Mouse (Mus musculus) granulocyte monocyte progenitor cell, adult 5-6 weeks (primary cell): Measurements from ENCODE around the gene Kbtbd4. TPM values are rescaled to one million over a fixed set of nuclear protein-coding genes. Genes with fewer than 3 reads are reported as not detected.

ENCODE experiments used
- ATAC-seq: replicated peaks from 2 replicates; pipeline ENCODE4 v1.8.0; 2016; ENCODE audit warnings: mild to moderate bottlenecking, moderate TSS enrichment, inconsistent platforms; ENCODE audit not compliant: poor library complexity, severe bottlenecking
- total RNA-seq, 2 experiments: library from RNA; stranded (forward) in 1 of 2; stranded (reverse) in 1 of 2; fragments of 200-712, 200-1000 nt in 1 of 2; fragments of >200 nt in 1 of 2; fragmentation: Nextera tagmentation in 1 of 2; gene quantifications; 2 replicates each; pipeline ENCODE4 v1.2.3; 2014 to 2017

Gene Kbtbd4
- total RNA-seq, 2 experiments from 2014 or later: 14.4 to 26.1 TPM

- peak; percentile 80 for ATAC-seq
These were observed 1.1 kb upstream of the Kbtbd4 start for GRCm38 (mm10) chr2:90903398-90903797.

DNA sequence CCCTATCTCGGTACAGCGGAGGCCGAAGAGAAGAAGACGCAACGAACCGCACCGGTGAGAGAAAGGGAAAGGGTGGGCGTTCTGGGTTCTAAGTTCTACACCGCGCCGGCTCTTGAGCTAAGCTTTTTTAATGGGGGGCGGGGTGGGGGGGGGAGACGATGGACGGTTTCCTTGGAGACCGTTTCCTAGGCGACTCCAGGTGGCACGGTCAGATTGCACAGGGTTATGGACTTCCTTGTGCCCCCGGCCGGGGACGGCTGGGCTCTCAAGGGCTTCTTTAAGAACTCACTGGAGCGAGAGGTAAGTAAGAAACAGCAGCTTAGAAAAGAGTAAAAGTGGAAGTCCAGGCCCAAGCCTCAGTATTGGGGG, 300 bp downstream of the Kbtbd4 start:
- ATAC-seq: peak; percentile 34; the same call in 1 of the 2 replicates

- no peak for ATAC-seq
These were observed 2.2 kb downstream of the Kbtbd4 start for GRCm38 (mm10) chr2:90906721-90907120.

- no peak for ATAC-seq
These were observed 6.3 kb downstream of the Kbtbd4 start for GRCm38 (mm10) chr2:90910861-90911260.

GRCm38 (mm10) chr2:90911668-90912067, 7.1 kb downstream of the Kbtbd4 start:
- ATAC-seq: no peak

DNA sequence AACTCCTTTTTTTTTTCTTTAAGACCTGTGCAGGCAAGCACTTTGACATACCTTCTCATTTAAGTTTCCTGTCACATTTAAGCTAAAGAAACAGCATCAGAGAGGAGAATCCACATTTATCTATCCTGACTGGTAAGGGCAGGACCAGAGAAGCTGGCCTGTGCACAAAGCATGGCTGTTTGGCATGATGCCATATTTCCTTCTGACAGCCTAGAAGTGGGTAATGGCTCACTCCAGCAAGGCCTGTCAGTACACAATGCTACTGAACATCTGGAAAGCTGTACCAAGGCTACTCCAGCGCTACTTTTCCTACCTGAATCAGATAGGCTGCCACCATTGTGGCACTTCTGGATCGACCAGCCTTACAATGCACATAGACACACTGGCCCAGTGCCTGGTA, 9.1 kb downstream of the Kbtbd4 start:
- no peak for ATAC-seq

DNA sequence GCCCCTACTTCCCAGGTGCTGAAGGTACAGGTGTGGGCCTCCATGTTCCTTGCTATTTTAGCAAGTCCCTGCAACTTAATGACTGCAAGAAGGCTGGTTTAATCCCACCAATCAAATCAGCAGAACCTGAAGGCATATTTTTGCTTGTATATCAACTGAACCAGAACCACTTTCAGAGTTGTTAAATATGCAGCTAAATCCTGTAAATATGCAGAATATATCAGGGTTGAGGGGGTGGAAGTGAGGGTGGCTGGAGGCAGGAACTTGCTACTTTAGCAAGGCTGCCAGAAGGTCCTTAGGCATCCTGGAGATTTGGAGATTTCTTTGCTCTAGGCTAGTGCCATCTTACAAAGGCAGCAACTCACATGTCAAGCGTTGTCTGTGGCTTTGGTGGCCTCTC, 11.0 kb downstream of the Kbtbd4 start:
- no peak for ATAC-seq

DNA sequence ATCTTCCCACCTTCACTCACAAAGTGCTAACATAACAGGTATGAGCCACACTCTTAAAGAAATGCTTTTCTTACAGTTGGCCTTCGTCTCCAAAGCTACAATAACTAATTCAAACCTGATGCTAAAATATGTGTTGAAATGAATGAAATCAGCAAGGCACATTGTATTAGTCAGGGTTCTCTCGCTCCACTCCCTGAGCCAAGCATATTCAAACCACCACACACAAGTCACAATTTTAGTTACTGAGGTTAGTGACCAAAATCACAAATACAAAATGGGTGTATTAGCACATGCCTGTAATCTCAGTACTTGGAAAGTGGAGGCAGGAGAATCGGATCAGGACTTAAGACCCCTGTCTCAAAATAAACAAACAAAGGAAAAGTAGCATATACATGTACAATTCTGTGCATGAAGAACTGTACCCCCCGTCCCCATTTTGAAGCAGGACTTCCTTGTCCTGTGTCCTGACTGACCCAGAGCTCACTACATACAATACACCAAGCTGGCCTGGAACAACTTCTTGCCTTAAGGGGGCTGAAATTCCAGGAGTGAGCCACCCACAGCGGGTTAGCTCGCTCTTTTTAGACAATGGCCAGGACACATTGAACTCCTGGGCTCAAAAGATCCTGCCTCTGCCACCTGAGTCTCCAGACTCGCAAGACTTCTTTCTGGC, 12.2 kb downstream of the Kbtbd4 start:
- 0 out of 2 replicates have a peak, but pooled peaks have one; percentile 17 for ATAC-seq

DNA sequence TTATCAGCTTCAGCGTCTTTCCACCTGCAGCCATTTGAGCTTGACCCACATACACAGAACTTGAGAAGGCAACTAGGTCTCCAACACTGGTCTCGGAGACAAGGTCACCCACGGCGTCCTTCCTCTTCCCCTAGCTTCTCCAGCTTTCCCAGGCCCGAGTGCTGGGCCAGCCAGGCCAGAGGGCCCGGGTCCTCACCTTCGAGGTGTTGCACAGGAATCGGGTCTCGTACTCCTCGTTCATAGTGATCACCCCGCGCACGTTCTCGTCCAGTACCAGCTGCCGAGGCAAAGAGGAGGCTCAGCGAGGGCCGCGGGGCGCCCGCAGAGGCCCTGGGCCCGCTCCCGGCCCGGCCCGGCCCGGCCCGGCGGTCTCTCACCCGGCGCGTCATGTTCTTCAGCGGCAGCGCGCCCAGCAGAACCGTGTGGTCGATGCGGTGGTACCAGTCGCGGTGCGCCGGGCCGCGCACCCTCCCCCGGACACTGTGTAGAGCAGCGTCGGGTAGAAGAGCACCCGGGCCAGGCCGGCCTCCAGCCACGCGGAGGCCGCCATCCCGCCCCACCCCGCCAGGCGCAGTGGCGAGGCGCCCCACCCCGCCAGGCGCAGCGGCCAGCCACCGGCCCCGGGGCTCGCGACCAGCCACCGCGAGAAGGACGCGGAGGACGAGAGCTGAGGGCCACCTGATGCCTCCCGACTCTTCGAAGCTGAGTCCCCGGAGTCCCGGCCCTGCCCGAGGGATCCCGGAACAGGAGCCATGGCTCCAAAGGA, 12.9 kb downstream of the Kbtbd4 start:
- peak; percentile 81 for ATAC-seq

DNA sequence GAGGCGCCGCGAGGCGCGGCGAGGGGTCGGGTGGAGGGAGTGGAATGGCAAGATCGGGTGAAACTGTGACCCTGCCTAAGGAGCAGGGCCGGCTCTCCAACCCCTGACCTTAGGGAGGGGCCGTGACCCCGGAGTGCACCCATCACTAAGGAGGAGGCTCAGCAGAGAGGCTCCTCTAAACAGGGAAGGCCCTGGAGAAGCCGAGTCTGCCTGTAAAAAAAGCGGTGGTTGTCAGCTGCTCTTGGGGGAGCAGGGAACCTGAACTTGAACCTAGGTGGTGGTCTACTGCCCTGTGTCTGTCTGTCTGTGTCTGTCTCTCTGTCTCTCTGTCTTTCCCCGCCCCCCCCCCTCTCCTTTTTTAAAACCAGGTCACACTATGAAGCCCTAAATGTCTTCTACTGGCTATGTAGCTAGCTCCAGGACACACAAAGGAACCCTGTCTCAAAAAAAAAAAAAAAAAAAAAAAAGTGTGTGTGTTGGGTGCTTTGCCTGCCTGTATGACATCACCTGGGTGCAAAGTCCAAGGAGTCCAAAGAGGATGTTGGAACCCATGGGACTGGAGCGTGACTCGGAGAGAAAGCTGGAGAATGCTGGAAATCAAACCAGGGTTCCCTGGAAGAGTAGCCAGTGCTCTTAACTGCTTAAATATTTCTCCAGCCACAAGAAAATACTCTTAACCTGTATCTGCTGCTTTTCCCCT, 13.6 kb downstream of the Kbtbd4 start:
- ATAC-seq: peak; percentile 61

- no peak for ATAC-seq
These were observed 16.6 kb downstream of the Kbtbd4 start for GRCm38 (mm10) chr2:90921178-90921577.

DNA sequence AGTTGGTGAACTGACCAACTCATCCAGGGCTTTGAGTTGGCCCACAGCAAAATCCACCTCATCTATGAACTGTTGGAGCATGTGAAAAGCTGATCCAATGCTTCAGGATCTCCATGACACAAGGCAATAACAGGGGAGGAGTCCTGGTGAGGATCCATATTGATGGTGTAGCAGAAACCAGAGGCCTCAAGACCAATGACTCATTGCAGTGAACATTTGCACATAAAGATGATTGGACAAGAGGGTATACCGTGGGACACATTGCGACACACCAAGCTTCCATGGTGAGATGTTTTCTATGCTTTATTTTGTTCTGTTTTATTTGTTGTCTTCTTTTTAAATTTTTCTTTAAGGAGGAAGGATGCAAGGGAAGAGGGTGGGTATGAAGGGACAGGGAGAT, 18.1 kb downstream of the Kbtbd4 start:
- ATAC-seq: peak; percentile 32; the same call in 1 of the 2 replicates

GRCm38 (mm10) chr2:90928566-90928965, 24.0 kb downstream of the Kbtbd4 start:
- no peak for ATAC-seq

DNA sequence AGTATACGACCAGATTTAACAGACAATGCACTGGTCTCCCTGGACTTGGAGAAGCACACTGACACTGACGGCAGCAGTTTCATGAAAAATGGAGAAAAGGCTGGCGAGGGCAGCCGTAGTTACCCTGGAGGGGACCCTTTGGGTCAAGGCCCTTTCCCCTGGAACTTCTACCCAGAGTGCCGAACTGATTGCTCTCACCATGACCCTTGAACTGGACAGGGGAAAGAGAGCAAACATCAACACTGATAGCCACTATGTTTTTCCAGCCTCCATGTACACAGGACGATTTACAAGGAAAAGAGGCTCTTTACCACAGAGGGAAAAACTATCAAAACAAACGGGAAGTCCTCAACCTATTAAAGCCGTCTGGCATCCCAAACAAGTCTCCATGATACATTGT, 27.3 kb downstream of the Kbtbd4 start:
- no peak for ATAC-seq

- no peak for ATAC-seq
These were observed 27.7 kb downstream of the Kbtbd4 start for GRCm38 (mm10) chr2:90932273-90932672.

DNA sequence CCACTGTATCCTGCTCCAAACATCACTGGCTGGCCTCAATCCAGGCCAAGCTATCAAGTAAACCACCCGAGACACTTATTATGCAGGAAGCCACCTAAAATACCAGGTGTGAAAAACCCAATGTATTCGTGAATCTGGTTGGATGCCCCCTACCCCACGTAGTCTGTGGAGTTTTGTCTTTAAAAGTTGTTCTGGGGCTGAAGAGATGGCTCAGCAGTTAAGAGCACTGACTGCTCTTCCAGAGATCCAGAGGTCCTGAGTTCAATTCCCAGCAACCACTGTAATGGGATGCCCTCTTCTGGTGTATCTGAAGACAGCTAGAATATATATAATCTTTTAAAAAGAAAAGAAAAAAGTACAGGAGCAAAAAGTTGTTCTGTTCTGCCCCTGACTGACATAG, 33.8 kb downstream of the Kbtbd4 start:
- ATAC-seq: no peak

DNA sequence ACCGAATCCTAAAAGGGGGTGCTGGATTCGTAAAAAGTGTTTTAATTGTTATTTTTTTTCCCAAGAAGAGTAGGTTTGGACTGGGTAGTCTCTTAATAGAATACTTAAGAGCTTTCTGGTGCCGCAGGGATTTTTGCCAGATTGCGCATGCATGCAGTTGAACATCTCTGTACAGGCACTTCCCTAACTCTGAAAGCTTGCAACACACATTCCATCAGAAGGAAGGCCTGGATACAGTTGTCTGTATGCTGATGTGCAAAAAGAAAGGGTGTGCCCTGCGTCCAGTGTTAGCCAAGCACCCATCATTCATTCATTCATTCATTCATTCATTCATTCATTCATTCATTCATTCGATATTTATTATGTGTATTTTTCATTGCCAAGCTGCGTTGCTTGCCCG, 35.2 kb downstream of the Kbtbd4 start:
- peak; percentile 69 for ATAC-seq

DNA sequence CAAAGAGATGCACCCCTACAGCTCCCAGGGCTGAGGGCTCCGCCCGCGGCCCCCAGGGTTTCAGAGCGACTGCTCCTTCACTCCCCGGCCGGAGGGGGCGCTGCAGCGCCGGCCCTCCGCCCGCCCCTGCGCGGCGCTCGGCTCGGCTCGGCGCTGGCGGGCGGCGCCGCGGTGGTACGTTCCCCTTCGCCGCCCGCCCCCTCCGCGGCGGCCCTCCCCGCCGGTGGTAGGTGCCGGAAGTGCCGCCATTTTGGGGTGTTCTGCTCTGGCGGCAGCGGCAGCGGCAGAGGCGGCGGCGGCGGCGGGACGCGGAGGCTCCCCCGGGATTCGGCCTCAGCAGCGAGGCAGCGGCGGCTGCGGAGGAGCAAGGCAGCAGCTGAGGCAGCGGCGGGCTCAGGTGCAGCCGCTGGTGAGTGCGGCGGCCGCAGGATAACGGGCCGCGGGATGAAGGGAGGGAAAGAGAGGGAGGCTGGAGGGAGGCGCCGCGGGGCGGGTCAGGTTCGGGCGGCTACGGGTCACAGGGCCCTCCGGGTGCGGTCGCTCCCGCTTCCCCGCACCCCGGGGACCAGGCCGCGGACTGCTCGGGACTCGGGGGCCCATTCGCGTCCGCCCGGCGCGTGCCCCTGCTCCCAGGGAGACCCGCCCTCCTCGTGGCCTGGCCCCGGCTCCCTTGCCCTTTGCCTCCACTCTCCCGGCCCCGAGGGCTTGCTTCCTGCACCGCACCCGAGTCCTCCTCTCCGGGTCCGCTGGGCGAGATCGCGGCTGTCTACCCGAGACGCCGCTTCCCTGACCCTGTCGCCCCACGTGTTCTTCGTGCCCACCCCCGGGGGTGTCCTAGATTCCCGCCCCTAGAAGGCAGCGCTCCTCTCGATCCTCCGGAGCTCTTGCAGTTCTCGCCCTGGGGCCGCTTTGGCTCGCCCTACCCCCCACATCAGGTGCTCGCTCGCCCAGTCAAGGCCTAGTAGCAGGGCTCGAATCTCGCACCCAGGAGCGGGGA, 36.0 kb downstream of the Kbtbd4 start, which contains the start of gene Celf1:
TSS of gene Celf1 (plus strand) at position 150 of the 997 bp plus-strand sequence.
- peak; percentile 80 for ATAC-seq

GRCm38 (mm10) chr2:90941744-90942143, 37.2 kb downstream of the Kbtbd4 start:
- no peak for ATAC-seq

GRCm38 (mm10) chr2:90950149-90950548, 45.6 kb downstream of the Kbtbd4 start:
- ATAC-seq: no peak
